Mouse (Mus musculus): ENCODE results near the gene Tpst1.

Gene Tpst1

DNA sequence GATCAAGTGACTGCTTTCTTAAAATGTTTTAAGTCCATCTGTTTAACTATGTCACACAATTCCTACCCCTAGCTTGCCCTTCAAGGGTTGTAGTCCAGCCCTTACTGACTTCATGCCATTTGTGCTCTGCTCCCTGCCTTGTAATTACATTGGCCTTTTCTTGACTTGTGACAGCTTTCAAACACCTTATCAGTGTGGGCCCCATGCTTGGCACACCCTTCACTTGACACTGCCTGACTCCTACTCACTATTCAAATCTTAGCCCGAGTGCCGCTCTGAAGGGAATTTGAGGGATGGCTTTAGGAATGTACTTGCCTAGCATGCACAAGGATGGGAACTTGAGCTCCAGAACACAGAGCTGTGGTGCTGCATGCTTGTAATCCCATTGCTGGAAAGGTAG, 24.7 kb downstream of the Tpst1 start:
- no peak for DNase-seq

DNA sequence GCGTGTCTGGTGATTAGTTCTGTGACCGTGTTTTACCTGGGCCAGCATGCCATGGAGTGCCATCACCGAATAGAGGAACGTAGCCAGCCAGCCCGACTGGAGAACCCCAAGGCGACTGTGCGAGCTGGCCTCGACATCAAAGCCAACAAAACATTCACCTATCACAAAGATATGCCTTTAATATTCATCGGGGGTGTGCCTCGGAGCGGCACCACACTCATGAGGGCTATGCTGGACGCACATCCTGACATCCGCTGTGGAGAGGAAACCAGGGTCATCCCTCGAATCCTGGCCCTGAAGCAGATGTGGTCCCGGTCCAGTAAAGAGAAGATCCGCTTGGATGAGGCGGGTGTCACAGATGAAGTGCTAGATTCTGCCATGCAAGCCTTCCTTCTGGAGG, 28.6 kb downstream of the Tpst1 start:
- no peak for DNase-seq

DNA sequence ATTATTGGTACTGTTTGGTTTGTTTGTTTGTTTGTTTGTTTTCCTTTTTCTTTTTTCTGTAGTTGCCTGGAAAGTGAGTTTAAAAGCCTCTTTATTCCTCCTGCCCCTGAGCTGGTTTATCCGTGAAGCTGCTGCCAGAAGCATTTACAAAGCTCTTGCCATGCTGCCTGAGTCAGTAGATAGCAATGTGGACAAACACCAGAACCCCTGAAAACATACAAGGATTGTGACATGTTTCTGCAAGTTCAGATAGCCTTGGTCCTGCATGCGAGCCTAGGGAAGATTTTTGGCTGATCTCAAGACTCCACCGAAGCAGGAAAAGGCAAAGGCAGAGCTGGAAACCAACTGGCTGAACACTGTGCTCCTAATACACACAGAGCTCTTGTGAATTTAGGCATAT, 36.2 kb downstream of the Tpst1 start:
- no peak for DNase-seq

- DNase-seq = no peak
Measured at GRCm38 (mm10) chr5:130110632-130111464, 37.7 kb downstream of the Tpst1 start.

DNA sequence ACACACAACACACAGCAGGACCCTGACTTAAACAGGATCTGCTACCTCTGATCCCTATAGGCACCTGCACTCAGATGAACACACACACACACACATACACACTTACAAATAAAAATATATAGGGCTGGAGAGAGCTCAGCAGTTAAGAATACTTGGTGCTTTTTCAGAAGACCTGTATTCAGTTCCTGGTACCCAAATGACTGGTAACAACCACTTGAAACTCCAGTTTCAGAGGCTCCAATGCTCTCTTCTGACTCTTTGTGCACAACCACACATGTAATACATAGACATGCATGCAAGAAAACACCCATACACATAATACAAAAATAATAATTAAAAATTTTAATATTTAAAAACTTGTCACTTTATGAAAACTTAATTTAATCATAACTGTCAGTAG, 39.5 kb downstream of the Tpst1 start:
- DNase-seq = no peak

DNA sequence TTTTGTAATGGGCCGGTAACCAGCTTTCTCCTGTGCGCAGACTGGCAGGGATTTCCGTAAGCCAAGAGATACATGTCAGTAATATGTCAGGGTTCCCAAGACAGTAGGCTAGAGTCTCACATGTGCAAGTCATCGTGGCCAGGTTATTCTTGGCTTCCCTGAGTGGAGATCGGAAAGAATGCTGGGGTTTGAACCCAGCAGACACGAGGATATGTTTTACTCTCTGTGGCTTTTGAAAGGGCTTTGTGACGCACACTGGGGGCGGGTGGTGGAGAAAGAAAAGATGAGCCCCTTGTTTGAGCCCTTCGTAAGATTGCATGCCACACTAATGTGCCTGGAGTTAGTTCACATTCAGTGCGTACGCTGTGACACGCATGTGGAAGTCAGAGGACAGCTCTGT, 43.0 kb downstream of the Tpst1 start:
- no peak for DNase-seq

GRCm38 (mm10) chr5:130116857-130117256, 43.7 kb downstream of the Tpst1 start:
- DNase-seq = no peak

- no peak for DNase-seq
Measured at GRCm38 (mm10) chr5:130117932-130118331, 44.8 kb downstream of the Tpst1 start.

- DNase-seq = no peak
Measured at GRCm38 (mm10) chr5:130119236-130119635, 46.1 kb downstream of the Tpst1 start.

DNA sequence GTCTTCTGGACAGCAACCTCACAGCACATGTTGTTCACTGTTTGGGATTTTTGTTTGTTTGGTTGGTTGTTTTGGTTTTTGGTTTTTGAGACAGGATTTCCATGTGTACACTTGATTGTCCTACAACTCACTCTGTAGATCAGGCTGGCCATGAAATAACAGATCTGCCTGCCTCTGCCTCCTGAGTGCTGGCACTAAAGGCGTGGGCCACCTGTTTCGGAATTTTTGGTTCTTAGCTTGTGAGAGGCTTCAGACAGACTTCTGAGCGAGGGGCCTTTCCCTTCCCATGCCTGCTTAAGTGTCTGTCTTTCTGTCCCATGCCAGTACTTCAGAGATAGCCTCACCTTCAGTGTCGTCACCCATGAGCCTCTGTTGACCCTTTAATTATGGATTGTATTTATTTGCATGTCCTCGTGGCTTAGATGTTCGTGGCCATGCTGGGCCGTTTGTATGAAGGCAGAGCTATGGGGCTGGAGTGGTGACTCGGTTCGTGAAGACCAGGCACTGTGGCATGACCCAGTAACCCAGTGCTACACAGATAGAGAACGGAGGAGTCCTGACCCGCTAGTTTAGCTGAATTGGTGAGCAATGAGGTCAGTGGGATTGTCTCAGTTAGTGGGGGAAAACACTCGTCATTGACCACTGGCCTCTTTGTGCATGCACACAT, 47.1 kb downstream of the Tpst1 start:
- DNase-seq = no peak

- no peak for DNase-seq
Measured at GRCm38 (mm10) chr5:130120904-130121303, 47.8 kb downstream of the Tpst1 start.

DNA sequence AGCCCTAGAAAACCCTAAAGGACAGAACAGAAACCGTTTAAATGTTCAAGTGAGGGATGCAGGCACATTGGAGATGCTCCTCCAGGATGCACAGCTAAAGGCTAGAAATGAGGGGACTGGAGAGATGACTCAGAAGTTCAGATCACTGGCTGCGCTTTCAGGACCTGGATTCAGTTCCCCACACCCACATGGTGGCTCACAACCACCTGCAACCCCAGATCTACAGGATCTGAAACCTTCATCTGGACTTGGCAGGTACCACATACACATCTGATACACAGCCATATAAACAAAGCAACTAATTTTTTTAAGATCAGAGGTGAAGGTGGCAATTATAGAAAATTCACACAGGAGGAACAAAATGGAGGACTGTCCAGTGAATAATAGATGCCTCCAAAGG, 49.2 kb downstream of the Tpst1 start:
- no peak for DNase-seq

DNA sequence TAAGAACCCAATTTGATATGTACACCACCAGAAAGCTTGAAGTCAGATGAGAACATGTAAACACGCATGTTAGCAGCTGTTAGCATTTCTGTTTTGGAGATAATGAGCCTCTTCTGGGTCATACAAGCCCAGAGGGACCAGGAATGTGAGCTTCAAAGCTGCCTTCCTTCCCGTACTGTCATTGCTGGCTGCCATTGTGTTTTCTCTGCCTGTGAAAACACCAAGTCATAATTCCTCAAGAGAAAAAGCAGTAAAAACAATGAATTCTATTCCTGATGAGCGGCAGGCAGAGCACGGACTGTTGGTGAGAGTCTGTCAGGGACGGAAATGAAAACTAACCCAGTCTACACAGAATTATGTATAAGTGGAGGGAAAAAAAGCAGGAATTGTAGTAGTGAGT, 51.1 kb downstream of the Tpst1 start:
- no peak for DNase-seq

DNA sequence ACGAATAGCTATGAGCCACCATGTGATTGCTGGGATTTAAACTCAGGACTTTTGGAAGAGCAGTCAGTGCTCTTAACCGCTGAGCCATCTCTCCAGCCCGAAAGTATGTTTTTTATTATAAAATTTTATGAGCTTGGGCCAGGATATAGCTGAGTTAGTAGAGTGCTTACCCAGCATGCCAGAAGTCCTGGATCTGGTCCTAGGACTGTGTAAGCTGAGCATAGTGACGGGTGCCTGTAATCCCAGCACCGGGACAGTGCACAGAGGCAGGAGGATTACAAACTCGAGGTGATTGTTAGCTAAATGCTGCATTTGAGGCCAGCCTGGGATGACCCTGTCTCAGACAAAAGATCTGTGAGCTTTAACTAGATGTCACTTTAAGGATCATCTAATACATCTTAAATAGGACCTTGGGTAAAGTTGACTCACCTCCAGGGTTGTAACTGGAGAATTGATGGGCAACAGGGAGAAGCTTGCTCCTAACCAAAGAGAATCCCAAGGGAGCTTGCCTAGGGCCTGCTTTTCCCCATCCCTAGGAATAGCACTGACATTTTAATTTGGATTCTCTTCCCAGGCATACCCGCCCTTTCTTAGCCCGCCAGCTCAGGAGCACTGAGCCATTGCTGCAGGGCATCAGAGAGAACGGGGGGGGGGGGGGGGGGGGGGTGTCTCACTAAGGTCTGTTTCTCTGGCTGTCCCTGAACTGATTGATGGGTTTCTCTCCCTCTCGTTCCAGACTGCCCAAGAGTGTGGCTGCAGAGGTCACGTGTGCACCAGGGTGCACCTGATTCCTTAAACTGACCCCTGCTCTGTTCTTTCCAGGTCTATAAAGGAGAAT, 55.8 kb downstream of the Tpst1 start:
- DNase-seq = no peak

- no peak for DNase-seq
Measured at GRCm38 (mm10) chr5:130129524-130129793, 56.3 kb downstream of the Tpst1 start.

DNA sequence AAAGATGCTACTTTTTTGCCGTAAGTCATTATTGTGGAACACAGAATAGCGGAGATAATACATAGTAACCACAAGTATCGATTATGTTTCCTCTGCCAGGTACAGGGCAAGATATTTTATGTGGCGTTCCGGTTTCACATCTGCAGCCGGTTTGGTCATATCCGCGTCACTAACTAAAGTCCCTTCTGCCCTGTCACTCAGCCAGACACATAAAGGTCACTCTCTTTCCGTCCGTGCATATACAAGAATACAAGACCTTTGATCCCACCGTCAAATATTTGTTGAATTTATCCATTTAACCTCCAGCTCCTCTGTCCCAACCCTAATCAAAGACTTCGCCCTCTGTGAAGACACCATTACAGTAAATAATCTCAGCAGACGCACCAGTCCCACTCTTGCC, 63.5 kb downstream of the Tpst1 start:
- DNase-seq = no peak

GRCm38 (mm10) chr5:130139393-130139792, 66.3 kb downstream of the Tpst1 start:
- DNase-seq = peak; percentile 84 to 88

DNA sequence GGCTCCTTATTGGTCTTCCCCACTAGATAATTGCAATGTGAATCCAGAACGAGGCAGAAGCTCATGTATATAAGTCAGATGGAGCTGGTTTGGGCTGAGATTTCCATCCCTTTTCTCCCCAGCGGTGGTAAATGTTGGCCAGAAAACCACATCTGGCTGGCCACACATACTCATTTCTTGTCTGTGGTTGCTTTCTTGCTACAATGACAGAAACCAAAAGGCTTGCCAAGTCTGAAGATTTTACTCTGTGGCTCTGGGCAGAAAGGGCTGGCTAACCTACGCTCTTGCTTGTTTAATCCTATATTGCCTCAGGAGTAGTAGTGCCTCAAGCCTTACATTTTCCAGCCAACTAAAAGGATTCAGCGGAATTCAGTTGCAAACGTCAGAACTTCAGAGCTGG, 68.0 kb downstream of the Tpst1 start:
- DNase-seq = no peak

- DNase-seq = no peak
Measured at GRCm38 (mm10) chr5:130142041-130142440, 68.9 kb downstream of the Tpst1 start.

DNA sequence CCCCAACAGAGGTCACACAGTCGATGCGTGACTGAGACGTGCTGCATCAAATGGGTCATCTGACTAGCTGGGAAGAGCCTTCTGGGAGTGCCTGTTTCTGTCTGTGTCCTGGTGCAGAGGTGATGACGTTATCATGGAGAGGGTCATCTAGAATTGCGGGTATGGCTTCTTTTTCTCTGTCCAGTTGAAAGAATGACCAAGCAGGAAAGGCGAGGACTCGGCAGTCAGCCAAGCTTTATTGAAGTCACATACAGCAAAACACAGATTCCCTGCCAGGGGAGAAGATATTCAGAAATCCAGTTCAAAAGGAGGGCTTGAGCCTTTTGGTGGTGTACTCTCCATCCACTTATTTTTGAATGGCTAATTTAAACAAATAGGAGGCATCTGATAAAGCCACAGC, 70.0 kb downstream of the Tpst1 start:
- DNase-seq = peak in 1 of 2 experiments; percentile 24

DNA sequence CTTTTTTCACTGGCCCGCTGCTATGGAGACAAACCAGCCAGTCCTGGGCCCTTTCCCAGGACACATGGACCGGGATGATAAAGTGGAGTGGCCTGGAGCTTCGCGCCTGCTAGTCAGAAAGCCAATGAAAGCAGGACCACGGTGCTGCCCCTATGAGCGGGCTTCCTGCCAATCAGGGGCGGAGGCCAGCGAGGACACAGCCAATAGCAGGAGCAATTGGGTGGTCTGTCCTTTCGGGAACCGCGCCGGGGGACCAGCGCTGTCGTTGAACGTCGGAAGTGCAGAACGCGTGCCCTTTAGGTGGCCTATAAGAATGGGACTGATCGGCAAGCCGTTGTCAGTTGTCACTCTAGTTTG, 70.8 kb downstream of the Tpst1 start:
- peak; percentile 95 to 96 for DNase-seq

DNA sequence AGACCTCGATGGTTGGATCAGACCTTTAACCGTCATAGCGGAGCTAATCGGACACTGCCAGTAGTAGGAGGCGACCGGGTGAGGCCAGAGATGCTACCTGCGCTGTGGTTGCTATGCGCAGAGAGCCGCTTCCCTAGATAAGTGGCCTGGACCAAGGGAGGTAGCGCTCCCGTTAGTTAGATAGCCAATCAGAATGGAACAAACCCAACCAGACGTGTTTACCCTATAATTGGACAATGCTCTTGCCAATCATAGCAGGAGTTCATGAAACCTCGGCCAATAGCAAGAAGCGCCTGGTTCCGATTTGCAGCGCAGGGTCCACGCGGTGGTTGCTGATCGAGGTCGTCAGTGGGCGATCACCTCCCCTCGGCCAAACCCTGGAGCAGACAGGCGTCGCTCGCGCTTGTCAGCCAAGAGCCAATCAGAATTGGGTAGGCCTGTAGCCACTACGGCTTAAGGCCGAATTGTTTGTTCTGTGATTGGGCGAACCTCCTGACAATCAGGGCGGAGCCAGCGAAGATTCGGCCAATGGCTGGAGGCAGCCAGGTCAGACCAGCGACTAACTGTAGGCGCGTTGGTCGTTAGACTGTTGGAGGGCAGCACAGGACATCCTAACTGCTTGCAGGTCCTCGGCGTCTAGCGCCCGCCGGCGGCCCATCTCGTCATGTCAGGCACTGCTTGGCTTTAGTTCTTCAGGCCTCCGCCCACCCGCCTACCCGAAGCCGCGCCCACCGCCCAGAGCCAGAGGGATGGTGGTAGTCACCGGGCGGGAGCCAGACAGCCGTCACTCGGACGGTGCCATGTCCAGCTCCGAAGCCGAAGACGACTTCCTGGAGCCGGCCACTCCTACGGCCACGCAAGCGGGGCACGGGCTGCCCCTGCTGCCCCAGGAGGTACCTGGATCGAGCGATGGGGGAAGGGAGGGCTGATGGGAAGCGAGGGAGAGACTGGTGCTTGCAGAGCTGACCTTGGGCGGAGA, 71.5 kb downstream of the Tpst1 start, which contains the start of gene Kctd7:
Kctd7 (plus strand) TSS at position 528 of the 979 bp plus-strand sequence.
- peak; percentile 97 to 98 for DNase-seq

GRCm38 (mm10) chr5:130145961-130146360, 72.8 kb downstream of the Tpst1 start:
- DNase-seq = peak in 1 of 2 experiments; percentile 18
